ENCODE assay signal across 25 mouse cellular contexts in genomic region chr12:50593481-50593880, GRCm38 (mm10). TPM values are rescaled to one million over a fixed set of nuclear protein-coding genes. Genes with fewer than 3 reads are reported as not detected.
DNase-seq lines count a peak whose midpoint lies in the region; ATAC-seq lines count a peak whose summit lies in the region.
"Had no signal": no experiment of that assay in that cellular context is flagged by ENCODE, and none has a peak within 500 bp of the region (broad histone marks: within the 10 kb centered on the region; RNA-seq: fewer than 3 reads in every experiment).

No protein-coding gene starts in this region.

- WGBS in liver, embryonic 11.5 days, result 60% methylated on average over 2 of the region's 2 CpGs
- 33% methylated on average over 2 of the region's 2 CpGs for WGBS in liver, embryonic 13.5 days (ENCODE audit: insufficient replicate concordance)

- ATAC-seq in liver, embryonic 11.5 days (replicated peaks; ENCODE audit: low FRiP score), result peak; percentile 53
- ATAC-seq in liver, embryonic 13.5 days (ENCODE audit: low read depth), result peak; percentile 70
- ATAC-seq: activated CD4-positive, CD25-positive, alpha-beta regulatory T cell, adult 4 months; CD4-positive, CD25-positive, alpha-beta regulatory T cell, adult 4 months; forebrain, embryonic 13.5 days; forebrain, embryonic 15.5 days; Patski had no signal

- no peak overlapping the region for H3K9ac ChIP-seq in liver, embryonic 11.5 days (ENCODE audit: low read depth, low read length)
- H3K9ac ChIP-seq in liver, embryonic 13.5 days, result no peak overlapping the region
- H3K9ac ChIP-seq: embryonic facial prominence, embryonic 12.5 days; forebrain, embryonic 13.5 days; forebrain, embryonic 15.5 days had no signal

- no peaks in the 10 kb centered on the region for H3K9me3 ChIP-seq in liver, embryonic 11.5 days (ENCODE audit: control insufficient read depth, low read length)
- H3K9me3 ChIP-seq in liver, embryonic 13.5 days (replicated peaks), result no peaks in the 10 kb centered on the region
- H3K9me3 ChIP-seq: embryonic facial prominence, embryonic 10.5 days; embryonic facial prominence, embryonic 12.5 days; forebrain, embryonic 13.5 days; forebrain, embryonic 15.5 days had no signal

- H3K36me3 ChIP-seq in liver, embryonic 11.5 days (ENCODE audit: control insufficient read depth, insufficient read depth, low read length), result no peaks in the 10 kb centered on the region
- no peaks in the 10 kb centered on the region for H3K36me3 ChIP-seq in liver, embryonic 13.5 days
- H3K36me3 ChIP-seq: embryonic facial prominence, embryonic 10.5 days; embryonic facial prominence, embryonic 12.5 days; forebrain, embryonic 15.5 days; G1E had no signal

- H3K4me3 ChIP-seq in liver, embryonic 11.5 days (ENCODE audit: low read depth, low read length), result no peak overlapping the region
- H3K4me3 ChIP-seq in liver, embryonic 13.5 days (replicated peaks), result no peak overlapping the region
- H3K4me3 ChIP-seq: embryonic facial prominence, embryonic 10.5 days; embryonic facial prominence, embryonic 12.5 days; forebrain, embryonic 13.5 days; forebrain, embryonic 15.5 days had no signal

- DNase-seq in liver, embryonic 11.5 days (ENCODE audit: low spot score), result no peak
- DNase-seq in liver, result no peak
- peak; percentile 6 for DNase-seq in testis, postnatal 14 days (ENCODE audit: low spot score)
- DNase-seq in testis, postnatal 10 days (ENCODE audit: low spot score), result no peak
- DNase-seq in liver, embryonic 13.5 days, result no peak
- no peak for DNase-seq in right cerebral cortex, postnatal 36 days (ENCODE audit: low spot score in 2 of 2)
- no peak for DNase-seq in right cerebral cortex, postnatal 14 days
- DNase-seq: adrenal gland, adult 8-10 months; adrenal gland, postnatal 14 days; adrenal gland, postnatal 36 days; B cell, adult 2 months; cerebellum, adult 11-12 months; cerebellum, adult 2 months; cerebellum, adult 9-10 months; cerebellum, postnatal 10 days; cerebellum, postnatal 25 days had no signal

- no peak overlapping the region for H3K27ac ChIP-seq in liver, embryonic 11.5 days (ENCODE audit: low read depth, low read length)
- no peak overlapping the region for H3K27ac ChIP-seq in liver, embryonic 13.5 days
- H3K27ac ChIP-seq: embryonic facial prominence, embryonic 10.5 days; embryonic facial prominence, embryonic 12.5 days; forebrain, embryonic 13.5 days; forebrain, embryonic 15.5 days had no signal

- no peak overlapping the region for H3K4me2 ChIP-seq in liver, embryonic 11.5 days
- no peak overlapping the region for H3K4me2 ChIP-seq in liver, embryonic 13.5 days
- H3K4me2 ChIP-seq: embryonic facial prominence, embryonic 12.5 days; forebrain, embryonic 13.5 days; forebrain, embryonic 15.5 days had no signal

- no peaks in the 10 kb centered on the region for H3K4me1 ChIP-seq in liver, embryonic 11.5 days (replicated peaks; ENCODE audit: control insufficient read depth, insufficient read depth, low read length)
- peaks cover 6% of the 10 kb centered on the region; the same call in 1 of the 2 replicates for H3K4me1 ChIP-seq in liver, embryonic 13.5 days (replicated peaks)
- H3K4me1 ChIP-seq: embryonic facial prominence, embryonic 10.5 days; embryonic facial prominence, embryonic 12.5 days had no signal

- H3K27me3 ChIP-seq in liver, embryonic 11.5 days (replicated peaks; ENCODE audit: control insufficient read depth, insufficient read depth, low read length), result no peaks in the 10 kb centered on the region
- no peaks in the 10 kb centered on the region for H3K27me3 ChIP-seq in liver, embryonic 13.5 days
- H3K27me3 ChIP-seq: CH12.LX; embryonic facial prominence, embryonic 12.5 days; forebrain, embryonic 13.5 days; forebrain, embryonic 15.5 days; Patski had no signal

RNA-seq across cellular contexts. Expression of gene Prkd1, which starts 55.4 kb away (rescaled TPM):
- 2.6 and 2.9 TPM in 2 replicates for polyA plus RNA-seq in liver, embryonic 11.5 days (2014; fragmentation: Nextera tagmentation; extraction: Ambion mirVana)
- polyA plus RNA-seq in liver, embryonic 13.5 days (2015; fragmentation: Nextera tagmentation; extraction: Ambion mirVana), result 0.75 and 0.86 TPM in 2 replicates
- polyA plus RNA-seq: activated CD4-positive, CD25-positive, alpha-beta regulatory T cell, adult 4 months; CD4-positive, CD25-positive, alpha-beta regulatory T cell, adult 4 months; G1E had no signal
